Mouse (Mus musculus) urinary bladder, postnatal 14 days (tissue): ENCODE data around the gene Ces2g.

Source experiments
- DNase-seq: peaks from one replicate; pipeline ENCODE4 v3.0.0; 2021; ENCODE audit warnings: low spot score

The Ces2g gene

DNA sequence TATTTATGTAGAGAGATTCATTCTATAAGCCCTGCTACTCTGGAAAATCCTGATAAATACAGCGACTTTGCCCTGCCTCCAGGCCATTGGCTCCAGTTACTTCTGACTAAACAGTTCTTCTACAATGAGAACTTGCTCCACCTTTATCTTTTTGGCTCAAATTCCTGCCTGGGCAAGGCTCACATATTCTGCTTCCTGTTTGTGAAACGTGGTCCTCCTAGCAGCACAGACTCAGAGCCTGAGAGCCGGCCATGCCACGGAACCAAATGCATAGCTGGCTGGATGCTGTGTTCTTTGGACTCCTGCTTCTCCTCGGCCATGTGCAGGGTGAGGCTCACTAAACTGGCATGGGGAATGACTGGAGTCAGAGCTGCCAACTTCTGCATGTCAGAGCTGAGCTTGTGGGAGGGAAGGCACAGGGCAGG, at the start of gene Ces2g:
TSS of gene Ces2g (plus strand) at position 182 of the 425 bp plus-strand sequence.
- DNase-seq, result peak; percentile 65

DNA sequence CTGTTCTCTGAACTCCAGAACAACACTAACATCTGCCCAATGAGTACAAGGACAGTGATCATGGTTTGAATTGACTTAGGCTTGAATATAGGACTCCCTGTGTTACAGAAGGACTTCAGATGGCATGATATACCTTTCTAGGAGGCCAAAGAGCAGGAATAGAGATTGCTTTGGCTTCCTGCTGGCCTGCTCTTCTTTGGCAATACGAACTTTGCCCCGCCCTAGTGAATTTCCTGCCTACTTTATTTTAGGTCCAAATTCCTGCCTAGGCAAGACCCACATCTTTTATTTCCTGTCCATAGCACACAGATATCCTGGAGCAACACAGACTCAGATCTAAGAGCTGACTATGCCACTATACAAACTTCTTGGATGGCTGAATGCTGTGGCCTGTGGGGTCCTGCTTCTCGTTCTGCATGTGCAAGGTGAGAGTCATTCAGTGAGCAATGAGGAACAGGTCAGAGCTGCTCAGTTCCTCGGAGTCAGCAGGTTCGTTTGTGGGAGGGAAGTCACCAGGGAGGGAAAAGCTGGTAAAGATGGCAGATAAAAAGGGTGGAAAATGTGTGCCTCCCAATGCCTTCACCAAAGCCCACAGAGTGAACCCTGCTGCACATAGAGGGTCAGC, 35.4 kb upstream of the Ces2g start, which contains the start of gene Ces2e:
TSS of gene Ces2e (plus strand) at position 289 of the 625 bp plus-strand sequence.
- no peak for DNase-seq

GRCm38 (mm10) chr8:104927301-104927700, 34.2 kb upstream of the Ces2g start:
- no peak for DNase-seq

DNA sequence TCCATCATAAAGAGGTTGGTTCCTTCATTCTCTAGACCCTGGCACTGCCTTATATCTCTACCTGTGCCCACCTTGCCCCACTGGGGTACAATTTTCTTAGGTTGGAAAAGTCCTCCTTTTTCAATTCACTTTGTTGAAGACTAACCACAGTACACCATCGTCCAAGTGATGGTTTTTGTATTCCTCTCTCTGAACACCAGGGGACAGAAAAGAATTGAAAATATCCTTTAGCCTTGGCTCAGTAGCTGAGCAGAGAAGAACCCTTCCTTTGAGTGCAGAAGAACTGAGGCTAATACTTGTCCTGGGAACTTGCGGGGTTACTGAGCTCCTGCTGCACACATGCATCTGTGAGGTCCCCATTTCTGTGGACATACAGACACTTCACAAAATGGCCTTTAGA, 16.9 kb upstream of the Ces2g start:
- DNase-seq, result no peak

- peak; percentile 28 for DNase-seq
Measured at GRCm38 (mm10) chr8:104947056-104947455, 14.5 kb upstream of the Ces2g start, which contains the start of gene Ces2f. Gene Ces2f, plus strand, starts transcription at chr8:104947356.

DNA sequence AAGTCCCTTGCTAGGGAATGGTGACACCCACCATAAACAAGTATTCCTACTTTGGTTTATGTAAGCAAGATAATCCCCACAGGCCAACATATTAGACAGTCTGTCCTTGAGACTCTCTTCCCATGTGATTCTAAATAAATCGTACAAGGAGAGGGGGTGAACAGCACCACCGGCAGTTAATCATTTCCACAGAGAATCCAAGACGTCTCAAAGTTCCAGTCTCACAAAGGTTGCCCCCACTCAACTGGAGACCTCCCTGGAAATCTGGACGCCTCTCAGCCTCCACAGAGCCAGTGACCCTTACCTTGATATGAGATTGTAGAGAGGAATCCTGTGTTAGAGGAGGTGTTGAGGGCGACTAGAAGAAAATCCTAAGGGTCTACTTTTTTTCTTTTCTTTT, 12.5 kb upstream of the Ces2g start:
- no peak for DNase-seq

DNA sequence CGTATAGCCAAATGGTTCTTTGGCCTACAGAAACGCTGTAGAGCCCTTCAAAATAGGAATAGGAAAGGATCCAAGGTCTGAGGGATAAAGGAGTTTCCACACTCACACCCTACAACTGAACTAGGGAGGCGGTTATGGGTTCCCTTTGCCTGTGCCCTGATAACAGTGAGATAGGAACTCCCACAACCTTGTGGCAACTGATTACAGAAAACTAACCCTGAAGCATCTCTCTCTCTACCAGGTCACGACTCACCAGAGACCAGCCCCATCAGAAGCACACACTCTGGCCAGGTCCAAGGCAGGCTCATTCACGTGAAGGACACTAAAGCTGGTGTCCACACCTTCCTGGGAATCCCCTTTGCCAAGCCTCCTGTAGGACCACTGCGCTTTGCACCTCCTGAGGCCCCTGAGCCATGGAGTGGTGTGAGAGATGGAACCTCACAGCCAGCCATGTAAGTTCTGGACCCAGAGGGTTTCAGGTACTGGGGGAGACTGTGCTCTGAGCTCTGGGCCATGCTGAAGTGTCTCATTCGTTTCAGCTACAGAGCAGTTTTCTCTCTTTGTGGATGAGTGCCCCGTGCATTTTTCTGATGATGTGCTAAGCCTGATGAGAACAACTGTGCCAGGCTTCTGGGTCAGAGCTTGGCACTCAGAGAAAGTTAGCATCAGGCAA, 847 bp downstream of the Ces2g start:
- DNase-seq, result no peak

DNA sequence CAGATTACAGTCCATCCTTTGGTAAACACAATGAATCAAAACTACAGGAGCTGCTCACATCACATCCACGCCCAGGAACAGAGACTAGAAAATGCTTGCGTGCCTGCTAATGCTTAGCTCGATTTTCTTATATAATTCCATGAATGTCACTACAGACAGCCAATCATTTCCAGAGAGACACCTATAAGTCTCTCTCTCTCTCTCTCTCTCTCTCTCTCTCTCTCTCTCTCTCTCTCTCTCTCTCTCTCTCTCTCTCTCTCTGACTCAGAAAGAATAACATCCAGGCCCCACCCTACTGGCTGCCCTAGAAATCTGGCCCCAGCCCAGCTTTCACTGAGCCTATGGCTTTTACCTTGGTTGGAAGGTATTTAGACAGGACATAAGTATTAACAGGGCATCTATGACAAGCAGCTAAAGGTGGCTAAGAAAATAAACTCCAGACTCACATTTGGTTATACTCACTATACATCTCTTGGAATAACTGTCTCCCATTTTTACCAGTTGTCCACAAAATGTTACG, 1.9 kb downstream of the Ces2g start:
- DNase-seq, result peak; percentile 56

GRCm38 (mm10) chr8:104984126-104984525, 22.6 kb downstream of the Ces2g start:
- no peak for DNase-seq

GRCm38 (mm10) chr8:104984942-104985341, 23.4 kb downstream of the Ces2g start:
- no peak for DNase-seq

- no peak for DNase-seq
Measured at GRCm38 (mm10) chr8:104998191-104998590, 36.7 kb downstream of the Ces2g start.

DNA sequence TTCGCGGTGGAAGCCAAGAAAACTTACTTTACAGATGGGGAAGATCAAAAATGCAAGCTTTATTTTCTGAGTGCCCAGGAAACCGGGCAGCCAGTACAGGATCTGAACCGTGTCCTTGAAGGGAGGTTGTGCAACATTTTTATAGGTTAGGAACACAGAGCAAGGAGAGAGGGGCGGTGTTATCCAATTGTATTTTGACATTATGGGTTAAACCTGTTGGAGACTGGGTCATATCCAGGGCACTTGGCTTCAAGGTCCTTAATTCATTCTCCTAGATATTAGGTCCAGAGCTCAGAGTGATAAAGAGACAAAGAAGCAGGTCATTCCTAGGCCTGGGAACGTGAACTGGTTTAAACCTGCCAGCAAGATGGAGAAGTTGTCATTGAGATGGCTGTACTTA, 37.7 kb downstream of the Ces2g start:
- DNase-seq, result no peak

DNA sequence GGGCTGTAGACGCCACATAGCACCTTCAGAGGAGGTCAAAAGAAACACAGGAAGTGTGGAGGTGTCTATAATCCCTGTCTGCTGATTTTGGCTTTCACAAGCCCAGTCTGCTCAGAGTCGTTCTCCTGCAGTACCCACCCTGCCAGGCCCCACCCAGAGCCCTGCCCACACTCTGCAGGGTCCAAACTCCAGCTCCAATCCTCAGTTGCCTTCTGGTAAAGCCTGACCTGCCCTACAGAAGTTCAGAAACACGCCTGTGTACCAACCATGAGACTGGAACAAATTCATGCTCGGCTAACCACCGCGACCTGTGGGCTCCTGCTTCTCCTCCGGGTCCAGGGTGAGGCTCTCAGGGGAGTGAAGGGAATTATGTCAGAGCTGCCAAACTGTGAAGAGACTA, 39.1 kb downstream of the Ces2g start, which contains the start of gene Ces2h:
TSS of gene Ces2h (plus strand) at position 268 of the 400 bp plus-strand sequence.
- no peak for DNase-seq

- DNase-seq, result no peak
Measured at GRCm38 (mm10) chr8:105010000-105010399, 48.5 kb downstream of the Ces2g start.

- no peak for DNase-seq
Measured at GRCm38 (mm10) chr8:105011136-105011535, 49.6 kb downstream of the Ces2g start.

GRCm38 (mm10) chr8:105014391-105014790, 52.9 kb downstream of the Ces2g start:
- DNase-seq, result no peak
